Mouse (Mus musculus): ENCODE measurements around the gene Atp8a1. TPM values are rescaled to one million over a fixed set of nuclear protein-coding genes. Genes with fewer than 3 reads are reported as not detected.

The Atp8a1 gene
- polyA plus RNA-seq, 1 experiment from 2014 or later: 54.7 TPM

DNA sequence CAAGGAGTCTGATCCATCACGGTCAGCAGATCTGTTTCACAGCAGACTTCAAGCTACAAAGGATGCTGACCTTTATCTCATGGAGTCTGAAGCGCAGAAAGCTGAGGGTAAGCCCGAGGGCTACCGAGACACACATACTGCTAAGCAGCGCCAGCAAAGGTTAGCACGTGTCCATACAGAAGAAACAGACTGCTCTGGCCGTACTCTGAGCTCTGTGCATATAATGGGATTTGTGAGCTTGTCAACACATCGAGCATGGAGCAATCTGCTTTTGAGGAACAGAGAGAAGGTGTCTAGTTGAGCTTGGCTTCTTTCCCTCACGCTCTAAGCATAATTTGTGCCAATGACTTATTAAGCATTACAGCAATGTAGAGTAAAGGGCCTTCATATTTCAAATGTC is 273.2 kb downstream of the Atp8a1 start:
- DNase-seq: no peak
- Histone ChIP-seq H3K36me3 (ENCODE audit: control insufficient read depth, insufficient read depth, low read length) (no peaks in the 10 kb centered on the region), H3K4me1 (ENCODE audit: control insufficient read depth, insufficient read depth, low read length) (no peaks in the 10 kb centered on the region), H3K27ac (replicated peaks; ENCODE audit: low read depth, low read length) (no peak overlapping the region), H3K9ac (replicated peaks; ENCODE audit: low read length) (no peak overlapping the region), H3K27me3 (ENCODE audit: control insufficient read depth, insufficient read depth, low read length) (no peaks in the 10 kb centered on the region), H3K4me3 (replicated peaks; ENCODE audit: low read depth, low read length) (no peak overlapping the region), H3K4me2 (ENCODE audit: low read length) (no peak overlapping the region), H3K9me3 (ENCODE audit: control insufficient read depth, low read length) (no peaks in the 10 kb centered on the region)
- 72% methylated on average over 9 of the region's 9 CpGs for WGBS
- ATAC-seq (ENCODE audit: low FRiP score, low TSS enrichment): no peak

DNA sequence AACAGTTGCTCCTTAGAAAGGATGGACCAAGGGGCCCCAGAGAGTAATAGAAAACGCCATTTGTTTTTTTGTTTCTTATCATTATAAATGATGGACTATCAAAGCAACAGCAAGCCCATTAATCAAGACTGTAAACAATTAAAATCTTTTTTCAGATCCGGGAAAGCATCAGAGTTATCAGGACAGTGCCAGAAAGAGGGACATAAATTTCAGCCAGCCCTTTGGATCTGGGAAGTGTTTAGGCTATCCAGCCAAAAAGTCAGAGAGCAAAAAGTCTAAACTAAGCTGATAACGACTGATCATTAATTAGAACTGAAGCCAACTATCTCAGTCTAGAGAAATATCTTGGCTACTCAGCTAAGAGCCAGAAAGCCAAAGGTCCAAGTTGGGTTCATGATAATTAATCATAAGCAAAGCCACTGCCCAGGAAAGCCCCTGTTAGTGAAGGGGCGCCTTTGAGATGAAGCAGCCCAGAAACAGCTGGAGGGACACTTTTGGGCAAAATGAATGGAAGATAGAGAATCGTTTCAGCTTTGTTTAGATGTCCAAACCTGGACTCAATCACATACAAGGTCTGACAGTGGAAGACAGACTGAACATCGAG is 274.6 kb downstream of the Atp8a1 start:
- Histone ChIP-seq H3K27me3 (ENCODE audit: control insufficient read depth, insufficient read depth, low read length) (no peaks in the 10 kb centered on the region), H3K4me3 (replicated peaks; ENCODE audit: low read depth, low read length) (no peak overlapping the region), H3K9me3 (ENCODE audit: control insufficient read depth, low read length) (no peaks in the 10 kb centered on the region), H3K9ac (replicated peaks; ENCODE audit: low read length) (no peak overlapping the region), H3K4me2 (ENCODE audit: low read length) (no peak overlapping the region), H3K27ac (replicated peaks; ENCODE audit: low read depth, low read length) (no peak overlapping the region), H3K4me1 (ENCODE audit: control insufficient read depth, insufficient read depth, low read length) (no peaks in the 10 kb centered on the region), H3K36me3 (ENCODE audit: control insufficient read depth, insufficient read depth, low read length) (no peaks in the 10 kb centered on the region)
- 88% methylated on average over 6 of the region's 6 CpGs for WGBS
- no peak for ATAC-seq (ENCODE audit: low FRiP score, low TSS enrichment)
- no peak for DNase-seq

Small RNAs within 50 kb of the gene (microRNA-seq; reads per million reads assigned to microRNA genes)
- gene Gm23617: not detected

Other genes with a start within 250 kb of the Atp8a1 start
- 24.7 and 32.7 TPM in 2 replicates for gene Shisa3, start 239.6 kb downstream of the Atp8a1 start, polyA plus RNA-seq (2014; fragmentation: Nextera tagmentation; extraction: Ambion mirVana)
- not detected in 2 replicates for gene Gm5108, start 94.2 kb upstream of the Atp8a1 start, polyA plus RNA-seq (2014; fragmentation: Nextera tagmentation; extraction: Ambion mirVana)
- not detected in 2 replicates for gene Gm21905, start 99.0 kb upstream of the Atp8a1 start, polyA plus RNA-seq (2014; fragmentation: Nextera tagmentation; extraction: Ambion mirVana)
- not detected in 2 replicates for gene Grxcr1, start 184.4 kb upstream of the Atp8a1 start, polyA plus RNA-seq (2014; fragmentation: Nextera tagmentation; extraction: Ambion mirVana)